Mouse (Mus musculus): Measurements from ENCODE around the gene Dhrs11.

- TF ChIP-seq CTCF (IDR thresholded peaks at IDR 0.05; ENCODE audit: low read depth), result peak; percentile 96
- TF ChIP-seq EP300 (optimal IDR thresholded peaks at IDR 0.05), result no peak
Measured at GRCm38 (mm10) chr11:84813724-84814510, 14.9 kb downstream of the Dhrs11 start.

All from stomach, postnatal 0 days (tissue).